Mouse (Mus musculus) testis, adult 2 months (tissue): ENCODE data around the gene Adra2b.

ENCODE experiments used
- CTCF ChIP-seq: fragments of 200-500 bp; IDR thresholded peaks from 2 replicates; pipeline ENCODE4 v1.5.1; 2012; ENCODE audit warnings: low read depth, mild to moderate bottlenecking, inconsistent platforms, low read length, moderate library complexity; ENCODE audit not compliant: control insufficient read depth, insufficient read depth, insufficient replicate concordance
- POLR2A ChIP-seq: fragments of 200-500 bp; IDR thresholded peaks from 2 replicates; pipeline ENCODE4 v1.6.1; 2012; ENCODE audit warnings: low read depth, mild to moderate bottlenecking, inconsistent platforms, low read length, moderate library complexity; ENCODE audit not compliant: control insufficient read depth

GRCm38 (mm10) chr2:127378611-127378990 is 15.6 kb downstream of the Adra2b start:
- TF ChIP-seq POLR2A (no peak), CTCF (no peak)
